8 mouse cellular contexts compared by ENCODE assay signal in genomic region chr3:118428523-118428922, GRCm38 (mm10).
DNase-seq lines count a peak whose midpoint lies in the region; ATAC-seq and TF ChIP-seq lines count a peak whose summit lies in the region.

No protein-coding gene starts in this region.

- ATAC-seq in liver, embryonic 11.5 days (replicated peaks; ENCODE audit: low FRiP score), result no peak
- ATAC-seq in stomach, postnatal 0 days (ENCODE audit: low FRiP score, low TSS enrichment), result no peak

- H3K4me1 ChIP-seq in liver, adult 2 months (ENCODE audit: control insufficient read depth, insufficient read depth, low read length), result peaks cover 15% of the 10 kb centered on the region; the same call in 1 of the 2 replicates
- no peaks in the 10 kb centered on the region for H3K4me1 ChIP-seq in liver, embryonic 11.5 days (replicated peaks; ENCODE audit: control insufficient read depth, insufficient read depth, low read length)
- H3K4me1 ChIP-seq in limb, embryonic 10.5 days, result peaks cover 29% of the 10 kb centered on the region
- no peaks in the 10 kb centered on the region for H3K4me1 ChIP-seq in stomach, postnatal 0 days (replicated peaks; ENCODE audit: control insufficient read depth, insufficient read depth)

- no peak overlapping the region for H3K4me2 ChIP-seq in liver, embryonic 11.5 days
- no peak overlapping the region for H3K4me2 ChIP-seq in stomach, postnatal 0 days (replicated peaks; ENCODE audit: low read depth)

- TF ChIP-seq CTCF in liver, adult 2 months (IDR thresholded peaks at IDR 0.05; ENCODE audit: low read depth, low read length), result peak; percentile 79
- TF ChIP-seq CTCF in stomach, postnatal 0 days (IDR thresholded peaks at IDR 0.05; ENCODE audit: low read depth), result peak; percentile 86

- H3K27me3 ChIP-seq in liver, adult 2 months (ENCODE audit: control insufficient read depth, insufficient read depth, low read length), result no peaks in the 10 kb centered on the region
- peaks cover 30% of the 10 kb centered on the region for H3K27me3 ChIP-seq in liver, embryonic 11.5 days (replicated peaks; ENCODE audit: control insufficient read depth, insufficient read depth, low read length)
- peaks cover 50% of the 10 kb centered on the region for H3K27me3 ChIP-seq in limb, embryonic 10.5 days (ENCODE audit: low read depth, poor library complexity, severe bottlenecking)
- H3K27me3 ChIP-seq in stomach, postnatal 0 days (ENCODE audit: control insufficient read depth, insufficient read depth, low read length), result no peaks in the 10 kb centered on the region

- TF ChIP-seq POLR2A in liver, adult 2 months (IDR thresholded peaks at IDR 0.05; ENCODE audit: extremely low read depth, insufficient read depth, low read length), result no peak

- TF ChIP-seq EP300 in stomach, postnatal 0 days (optimal IDR thresholded peaks at IDR 0.05), result no peak

- H3K27ac ChIP-seq in liver, adult 2 months (replicated peaks; ENCODE audit: insufficient read depth, low read depth, low read length), result no peak overlapping the region
- no peak overlapping the region for H3K27ac ChIP-seq in liver, embryonic 11.5 days (ENCODE audit: low read depth, low read length)
- no peak overlapping the region for H3K27ac ChIP-seq in limb, embryonic 10.5 days
- H3K27ac ChIP-seq in stomach, postnatal 0 days (replicated peaks), result no peak overlapping the region

- DNase-seq in adrenal gland, adult 18-20 months (ENCODE audit: low spot score in 2 of 2), result peak; percentile 46 to 52
- no peak for DNase-seq in adrenal gland, adult 8-10 months
- peak; percentile 57 for DNase-seq in liver, adult 2 months (ENCODE audit: extremely low read depth, low read depth, low spot score)
- no peak for DNase-seq in liver, embryonic 11.5 days (ENCODE audit: low spot score)
- peak; percentile 11 for DNase-seq in c-Kit-positive CD71-positive TER-119-positive erythroid progenitor cells, embryonic 14.5 days (ENCODE audit: low spot score)
- peak; percentile 62 for DNase-seq in heart, postnatal 4 days
- peak; percentile 75 for DNase-seq in limb, embryonic 10.5 days (ENCODE audit: low spot score)
- peak; percentile 62 for DNase-seq in stomach, postnatal 0 days (ENCODE audit: low spot score)

- H3K4me3 ChIP-seq in liver, adult 2 months (ENCODE audit: insufficient read depth, low read depth, low read length), result no peak overlapping the region
- no peak overlapping the region for H3K4me3 ChIP-seq in liver, embryonic 11.5 days (ENCODE audit: low read depth, low read length)
- H3K4me3 ChIP-seq in limb, embryonic 10.5 days, result no peak overlapping the region
- H3K4me3 ChIP-seq in stomach, postnatal 0 days (ENCODE audit: low read depth, low read length), result no peak overlapping the region

- no peaks in the 10 kb centered on the region for H3K36me3 ChIP-seq in liver, adult 2 months (ENCODE audit: control insufficient read depth, insufficient read depth, low read length)
- no peaks in the 10 kb centered on the region for H3K36me3 ChIP-seq in liver, embryonic 11.5 days (ENCODE audit: control insufficient read depth, insufficient read depth, low read length)
- H3K36me3 ChIP-seq in limb, embryonic 10.5 days, result no peaks in the 10 kb centered on the region
- no peaks in the 10 kb centered on the region for H3K36me3 ChIP-seq in stomach, postnatal 0 days (ENCODE audit: control insufficient read depth, insufficient read depth, low read length)

- no peaks in the 10 kb centered on the region for H3K9me3 ChIP-seq in liver, embryonic 11.5 days (ENCODE audit: control insufficient read depth, low read length)
- H3K9me3 ChIP-seq in limb, embryonic 10.5 days (replicated peaks), result no peaks in the 10 kb centered on the region
- no peaks in the 10 kb centered on the region for H3K9me3 ChIP-seq in stomach, postnatal 0 days (ENCODE audit: control insufficient read depth, low read length)

- H3K79me2 ChIP-seq in liver, adult 2 months (ENCODE audit: control insufficient read depth, insufficient read depth, low read length), result no peaks in the 10 kb centered on the region

- under 1% methylated on average over 5 of the region's 5 CpGs for WGBS in liver, adult 2 months
- 2% methylated on average over 5 of the region's 5 CpGs for WGBS in liver, embryonic 11.5 days
- 7% methylated on average over 5 of the region's 5 CpGs for WGBS in limb, embryonic 10.5 days
- 2% methylated on average over 5 of the region's 5 CpGs for WGBS in stomach, postnatal 0 days

- no peak overlapping the region for H3K9ac ChIP-seq in liver, adult 2 months (ENCODE audit: low read depth, low read length)
- no peak overlapping the region for H3K9ac ChIP-seq in liver, embryonic 11.5 days (ENCODE audit: low read depth, low read length)
- no peak overlapping the region for H3K9ac ChIP-seq in stomach, postnatal 0 days (ENCODE audit: low read length)

Comparison
In these comparisons a context has a peak if more than half of its experiments do, and no peak if none do; other contexts are left out.
1. DNase-seq: peak in adrenal gland, adult 18-20 months (2 of 2), liver, adult 2 months (single experiment), c-Kit-positive CD71-positive TER-119-positive erythroid progenitor cells, embryonic 14.5 days (single experiment), heart, postnatal 4 days (single experiment), limb, embryonic 10.5 days (single experiment) and stomach, postnatal 0 days (single experiment); none in adrenal gland, adult 8-10 months (single experiment) and liver, embryonic 11.5 days (single experiment).